ENCODE assay signal across 15 mouse cellular contexts in the genomic region with DNA sequence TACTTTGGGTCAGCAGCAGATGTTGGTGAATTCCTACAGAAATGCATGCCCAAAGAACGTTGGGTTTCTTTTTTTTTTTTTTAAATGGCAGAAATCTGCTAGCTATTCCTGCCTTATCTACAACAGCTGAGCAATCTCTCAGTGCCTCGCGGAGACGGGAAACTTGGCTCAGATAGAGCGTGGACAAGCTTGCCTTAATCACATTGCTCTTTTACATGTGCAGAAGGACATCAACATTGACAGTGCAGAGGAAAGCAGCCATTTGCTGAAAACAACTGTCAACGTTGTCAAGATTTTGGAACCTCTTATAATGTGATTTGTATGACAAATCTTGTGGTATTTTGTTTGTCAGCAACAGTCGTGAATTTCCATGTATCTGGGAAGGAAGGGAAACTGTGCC. TPM values are rescaled to one million over a fixed set of nuclear protein-coding genes. Genes with fewer than 3 reads are reported as not detected.
A peak's percentile ranks its signal among the peaks of the same experiment; 100 is the strongest.
DNase-seq lines count a peak whose midpoint lies in the region; ATAC-seq lines count a peak whose summit lies in the region.
"Had no signal": no experiment of that assay in that cellular context is flagged by ENCODE, and none has a peak within 500 bp of the region (broad histone marks: within the 10 kb centered on the region; RNA-seq: fewer than 3 reads in every experiment).

No protein-coding gene starts in this region.

- peak overlapping the region; percentile 41 for H3K4me2 ChIP-seq in heart, embryonic 13.5 days
- H3K4me2 ChIP-seq: embryonic facial prominence, embryonic 15.5 days; hindbrain, embryonic 15.5 days had no signal

- H3K36me3 ChIP-seq in heart, embryonic 13.5 days = no peaks in the 10 kb centered on the region
- H3K36me3 ChIP-seq in heart, embryonic 10.5 days = no peaks in the 10 kb centered on the region
- H3K36me3 ChIP-seq: embryonic facial prominence, embryonic 15.5 days; hindbrain, embryonic 15.5 days had no signal

- H3K27me3 ChIP-seq in heart, embryonic 13.5 days (replicated peaks) = no peaks in the 10 kb centered on the region
- H3K27me3 ChIP-seq in heart, embryonic 10.5 days (ENCODE audit: insufficient read depth, poor library complexity, severe bottlenecking) = no peaks in the 10 kb centered on the region
- H3K27me3 ChIP-seq: embryonic facial prominence, embryonic 15.5 days; hindbrain, embryonic 15.5 days had no signal

- peaks cover 17% of the 10 kb centered on the region for H3K4me1 ChIP-seq in heart, embryonic 13.5 days
- 0 out of 2 replicates have a peak, but pooled peaks cover 4% of the 10 kb centered on the region for H3K4me1 ChIP-seq in heart, embryonic 10.5 days
- H3K4me1 ChIP-seq: embryonic facial prominence, embryonic 15.5 days; hindbrain, embryonic 15.5 days had no signal

- no peak overlapping the region for H3K9ac ChIP-seq in heart, embryonic 13.5 days
- H3K9ac ChIP-seq: embryonic facial prominence, embryonic 15.5 days; hindbrain, embryonic 15.5 days had no signal

- DNase-seq in adrenal gland, postnatal 14 days = peak; percentile 5
- DNase-seq in adrenal gland, postnatal 4 days (ENCODE audit: low spot score in 2 of 2) = no peak
- DNase-seq in heart, embryonic 10.5 days (ENCODE audit: low spot score) = no peak
- DNase-seq in right cerebral cortex, adult 2 months (ENCODE audit: low spot score in 2 of 2) = peak; percentile 17 to 26
- DNase-seq in right cerebral cortex, postnatal 25 days = no peak
- DNase-seq in B cell, adult 2 months = no peak
- no peak for DNase-seq in adrenal gland, adult 8-10 months
- DNase-seq: adrenal gland, postnatal 36 days; cerebellum, adult 9-10 months; gastrocnemius, postnatal 10 days; layer of hippocampus, adult 9-11 months had no signal

- no peak overlapping the region for H3K4me3 ChIP-seq in heart, embryonic 13.5 days
- no peak overlapping the region for H3K4me3 ChIP-seq in heart, embryonic 10.5 days
- H3K4me3 ChIP-seq: embryonic facial prominence, embryonic 15.5 days; hindbrain, embryonic 15.5 days had no signal

- H3K9me3 ChIP-seq in heart, embryonic 13.5 days = no peaks in the 10 kb centered on the region
- H3K9me3 ChIP-seq in heart, embryonic 10.5 days = no peaks in the 10 kb centered on the region
- H3K9me3 ChIP-seq: embryonic facial prominence, embryonic 15.5 days; hindbrain, embryonic 15.5 days had no signal

- no peak overlapping the region for H3K27ac ChIP-seq in heart, embryonic 13.5 days (replicated peaks)
- H3K27ac ChIP-seq in heart, embryonic 10.5 days = no peak overlapping the region
- H3K27ac ChIP-seq: embryonic facial prominence, embryonic 15.5 days; hindbrain, embryonic 15.5 days; macrophage had no signal

- no peak for ATAC-seq in heart, embryonic 13.5 days (ENCODE audit: extremely low read depth, insufficient number of reproducible peaks, low FRiP score, low TSS enrichment)

- WGBS in heart, embryonic 13.5 days = 11% methylated on average over 7 of the region's 7 CpGs
- 17% methylated on average over 7 of the region's 7 CpGs for WGBS in heart, embryonic 10.5 days

RNA-seq across cellular contexts. Expression of gene Mef2c, which starts 22.5 kb away (rescaled TPM):
- total RNA-seq in adrenal gland, postnatal 14 days (2021) = 43.2 and 53.7 TPM in 2 replicates
- total RNA-seq in adrenal gland, postnatal 4 days (2021) = 10 to 100 TPM; 80.2 to 88.7 TPM
- 86.9 and 87.4 TPM in 2 replicates for polyA plus RNA-seq in heart, embryonic 13.5 days (2015; fragmentation: Nextera tagmentation; extraction: Ambion mirVana)
- polyA plus RNA-seq in heart, embryonic 10.5 days (2016; fragmentation: Nextera tagmentation; extraction: Ambion mirVana) = 100 and 120 TPM in 2 replicates
- 10 to 100 TPM; 40.6 to 83.3 (median 62.7) TPM for total RNA-seq in adrenal gland, adult 8-10 months (2022)

Comparison
In these comparisons a context has a peak if more than half of its experiments do, and no peak if none do; other contexts are left out.
1. DNase-seq: peak in adrenal gland, postnatal 14 days (single experiment) and right cerebral cortex, adult 2 months (2 of 2); none in adrenal gland, postnatal 4 days (0 of 2), heart, embryonic 10.5 days (single experiment), right cerebral cortex, postnatal 25 days (single experiment), B cell, adult 2 months (0 of 2) and adrenal gland, adult 8-10 months (single experiment).